Mouse (Mus musculus) liver, embryonic 15.5 days (tissue): ENCODE data around the gene Gvin1. TPM values are rescaled to one million over a fixed set of nuclear protein-coding genes. Genes with fewer than 3 reads are reported as not detected.
"Not testable (repeated sequence)": the region's sequence is repeated elsewhere in the genome, so short reads cannot be mapped to it uniquely, and the experiment has no call there.

Source experiments
- ATAC-seq: fragments of 200-750 bp; cut with Nextera tagmentation; 2 replicates; pipeline ENCODE4 v1.8.0; 2017; ENCODE audit warnings: moderate number of reproducible peaks, mild to moderate bottlenecking, moderate library complexity; ENCODE audit not compliant: insufficient read depth
- H3K27ac ChIP-seq: fragments of 300-500 bp; sonication (generic); replicated peaks from 2 replicates; pipeline ENCODE4 v1.5.1; 2015; ENCODE audit warnings: mild to moderate bottlenecking, inconsistent platforms
- H3K27me3 ChIP-seq: fragments of 300-500 bp; sonication (generic); 2 replicates; pipeline ENCODE4 v1.6.1; 2015; ENCODE audit warnings: mild to moderate bottlenecking, inconsistent platforms
- H3K36me3 ChIP-seq: fragments of 300-500 bp; sonication (generic); replicated peaks from 2 replicates; pipeline ENCODE4 v1.6.1; 2015; ENCODE audit warnings: moderate library complexity, mild to moderate bottlenecking, inconsistent platforms
- H3K4me1 ChIP-seq: fragments of 300-500 bp; sonication (generic); replicated peaks from 2 replicates; pipeline ENCODE4 v1.6.1; 2015; ENCODE audit warnings: inconsistent platforms
- H3K4me2 ChIP-seq: fragments of 300-500 bp; sonication (generic); 2 replicates; pipeline ENCODE4 v1.6.1; 2015; ENCODE audit warnings: moderate library complexity, mild to moderate bottlenecking, inconsistent platforms
- H3K4me3 ChIP-seq: fragments of 300-500 bp; sonication (generic); replicated peaks from 2 replicates; pipeline ENCODE4 v1.5.1; 2015; ENCODE audit warnings: mild to moderate bottlenecking, inconsistent platforms
- H3K9ac ChIP-seq: fragments of 300-500 bp; sonication (generic); 2 replicates; pipeline ENCODE4 v1.6.1; 2015; ENCODE audit warnings: moderate library complexity, mild to moderate bottlenecking, inconsistent platforms
- H3K9me3 ChIP-seq: fragments of 300-500 bp; sonication (generic); replicated peaks from 2 replicates; pipeline ENCODE4 v1.6.1; 2016; ENCODE audit warnings: inconsistent platforms
- WGBS: fragments of 180-500 bp; shearing (Covaris S2); methylation state at CpG from one replicate; pipeline ENCODE4 v1.1.7; 2015; ENCODE audit warnings: mixed read lengths; ENCODE audit not compliant: insufficient replicate concordance; 5-methylcytosine and 5-hydroxymethylcytosine counted together
- polyA plus RNA-seq: library from polyadenylated mRNA; unstranded; fragments of >200 nt; fragmentation: Nextera tagmentation; extraction: Ambion mirVana; gene quantifications from 2 replicates; pipeline ENCODE4 v1.2.1, GENCODE M21; 2015

Gvin1 gene
- polyA plus RNA-seq = 0.58 and 0.67 TPM in 2 replicates

DNA sequence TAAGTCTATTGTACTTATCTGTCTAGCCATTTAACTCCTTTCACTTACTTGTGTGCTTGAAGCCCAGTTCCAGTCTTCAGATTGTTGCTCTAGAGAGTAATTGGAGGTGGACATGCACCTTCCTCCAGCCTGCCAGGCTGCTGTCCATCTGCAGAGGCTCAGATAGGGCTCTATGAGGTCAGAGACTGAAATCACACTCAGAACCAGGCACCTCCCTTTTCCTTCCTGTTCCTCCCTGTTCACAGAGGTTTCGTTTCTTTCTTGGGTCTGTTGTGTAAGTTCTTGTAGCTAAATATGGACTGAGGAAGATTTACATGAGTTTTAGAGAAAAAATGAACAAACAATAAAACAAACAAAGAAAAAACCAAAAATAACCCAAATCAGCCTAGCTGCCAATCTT, at the start of gene Gvin1:
Gene Gvin1 (minus strand): TSS at position 150 of the 400 bp plus-strand sequence.
- 25% methylated on average over 1 of the region's 1 CpGs for WGBS
- ATAC-seq = peak; percentile 57; the same call in 1 of the 2 replicates
- H3K36me3 ChIP-seq, H3K27ac ChIP-seq, H3K9me3 ChIP-seq, H3K4me1 ChIP-seq, H3K27me3 ChIP-seq, H3K4me3 ChIP-seq, H3K9ac ChIP-seq, H3K4me2 ChIP-seq: not testable (repeated sequence)

- 46% methylated on average over 2 of the region's 2 CpGs for WGBS
- ATAC-seq = no peak
Measured at GRCm38 (mm10) chr7:106251844-106252517, 36.9 kb upstream of the Gvin1 start.

GRCm38 (mm10) chr7:106248922-106249321, 33.8 kb upstream of the Gvin1 start:
- no peak for ATAC-seq
- H3K27ac ChIP-seq = no peak overlapping the region
- WGBS = 59% methylated on average over 2 of the region's 2 CpGs
- H3K36me3 ChIP-seq = no peaks in the 10 kb centered on the region
- H3K9me3 ChIP-seq = no peaks in the 10 kb centered on the region
- no peak overlapping the region for H3K9ac ChIP-seq
- H3K27me3 ChIP-seq = no peaks in the 10 kb centered on the region
- H3K4me1 ChIP-seq = no peaks in the 10 kb centered on the region
- no peak overlapping the region for H3K4me3 ChIP-seq
- no peak overlapping the region for H3K4me2 ChIP-seq

More at GRCm38 (mm10) chr7:106251844-106252517, 36.9 kb upstream of the Gvin1 start:
- Histone ChIP-seq H3K27me3 (no peaks in the 10 kb centered on the region), H3K36me3 (no peaks in the 10 kb centered on the region), H3K4me2 (no peak overlapping the region), H3K9ac (no peak overlapping the region), H3K27ac (no peak overlapping the region), H3K9me3 (no peaks in the 10 kb centered on the region), H3K4me3 (no peak overlapping the region), H3K4me1 (no peaks in the 10 kb centered on the region)

DNA sequence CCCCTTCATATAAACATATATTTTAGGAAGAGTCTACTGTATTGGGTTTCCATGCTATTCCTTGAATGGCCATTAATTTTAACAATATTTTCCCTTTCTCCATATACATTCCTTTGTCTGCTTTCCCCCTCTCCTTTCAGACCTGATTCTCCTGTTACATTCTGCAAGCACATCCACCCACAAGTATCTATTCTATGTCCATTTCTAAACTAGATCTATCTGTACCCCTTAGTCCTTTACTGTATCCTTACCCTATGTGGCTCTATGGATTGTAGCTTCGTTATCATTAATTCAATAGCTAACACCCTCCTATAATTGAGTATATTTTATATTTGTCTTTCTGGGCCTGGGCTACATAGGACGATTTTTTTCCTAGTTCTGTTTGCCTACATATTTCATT, 33.1 kb upstream of the Gvin1 start:
- Histone ChIP-seq H3K4me2 (no peak overlapping the region), H3K9me3 (no peaks in the 10 kb centered on the region), H3K4me1 (no peaks in the 10 kb centered on the region), H3K9ac (no peak overlapping the region), H3K4me3 (no peak overlapping the region), H3K27me3 (no peaks in the 10 kb centered on the region), H3K27ac (no peak overlapping the region), H3K36me3 (no peaks in the 10 kb centered on the region)
- no peak for ATAC-seq
- WGBS = 48% methylated on average over 2 of the region's 2 CpGs

GRCm38 (mm10) chr7:106245601-106246000, 30.5 kb upstream of the Gvin1 start:
- Histone ChIP-seq H3K9ac (no peak overlapping the region), H3K27me3 (no peaks in the 10 kb centered on the region), H3K27ac (no peak overlapping the region), H3K4me1 (no peaks in the 10 kb centered on the region), H3K4me3 (no peak overlapping the region), H3K36me3 (no peaks in the 10 kb centered on the region), H3K4me2 (no peak overlapping the region), H3K9me3 (no peaks in the 10 kb centered on the region)
- ATAC-seq = no peak
- 61% methylated on average over 6 of the region's 6 CpGs for WGBS

GRCm38 (mm10) chr7:106240484-106241275, 25.6 kb upstream of the Gvin1 start:
- not testable (repeated sequence) for H3K4me3 ChIP-seq, H3K27ac ChIP-seq, H3K27me3 ChIP-seq, H3K4me2 ChIP-seq, ATAC-seq, H3K4me1 ChIP-seq, H3K36me3 ChIP-seq, H3K9ac ChIP-seq, H3K9me3 ChIP-seq
- WGBS = 70% methylated on average over 12 of the region's 12 CpGs

DNA sequence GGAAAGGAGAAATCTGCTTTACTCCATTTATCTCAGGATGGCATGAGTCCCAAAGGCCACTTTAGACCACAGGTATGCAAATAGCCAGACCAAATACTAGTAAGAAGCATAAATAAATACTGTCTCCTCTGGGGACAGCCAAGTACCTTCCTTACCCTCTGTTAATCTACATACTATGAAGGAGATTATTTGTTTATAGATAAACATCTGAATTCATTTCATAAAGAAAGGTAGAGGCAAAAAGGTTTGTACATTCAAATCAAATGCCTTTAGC, 22.0 kb upstream of the Gvin1 start:
- Histone ChIP-seq H3K4me2 (no peak overlapping the region), H3K36me3 (no peaks in the 10 kb centered on the region), H3K27me3 (no peaks in the 10 kb centered on the region), H3K4me1 (no peaks in the 10 kb centered on the region), H3K9me3 (no peaks in the 10 kb centered on the region), H3K27ac (no peak overlapping the region), H3K9ac (no peak overlapping the region), H3K4me3 (no peak overlapping the region)
- ATAC-seq = no peak

- Histone ChIP-seq H3K9me3 (no peaks in the 10 kb centered on the region), H3K36me3 (no peaks in the 10 kb centered on the region), H3K27me3 (no peaks in the 10 kb centered on the region), H3K4me1 (no peaks in the 10 kb centered on the region), H3K27ac (no peak overlapping the region), H3K4me3 (no peak overlapping the region), H3K9ac (no peak overlapping the region), H3K4me2 (no peak overlapping the region)
- ATAC-seq = peak; percentile 18; the same call in 1 of the 2 replicates
- WGBS = 36% methylated on average over 2 of the region's 2 CpGs
Measured at GRCm38 (mm10) chr7:106236327-106237191, 21.4 kb upstream of the Gvin1 start.

- no peak for ATAC-seq
- Histone ChIP-seq H3K9me3 (no peaks in the 10 kb centered on the region), H3K4me1 (no peaks in the 10 kb centered on the region), H3K4me3 (no peak overlapping the region), H3K27me3 (no peaks in the 10 kb centered on the region), H3K4me2 (no peak overlapping the region), H3K36me3 (no peaks in the 10 kb centered on the region), H3K27ac (no peak overlapping the region), H3K9ac (no peak overlapping the region)
- WGBS = 43% methylated on average over 2 of the region's 2 CpGs
Measured at GRCm38 (mm10) chr7:106235596-106235995, 20.5 kb upstream of the Gvin1 start.

DNA sequence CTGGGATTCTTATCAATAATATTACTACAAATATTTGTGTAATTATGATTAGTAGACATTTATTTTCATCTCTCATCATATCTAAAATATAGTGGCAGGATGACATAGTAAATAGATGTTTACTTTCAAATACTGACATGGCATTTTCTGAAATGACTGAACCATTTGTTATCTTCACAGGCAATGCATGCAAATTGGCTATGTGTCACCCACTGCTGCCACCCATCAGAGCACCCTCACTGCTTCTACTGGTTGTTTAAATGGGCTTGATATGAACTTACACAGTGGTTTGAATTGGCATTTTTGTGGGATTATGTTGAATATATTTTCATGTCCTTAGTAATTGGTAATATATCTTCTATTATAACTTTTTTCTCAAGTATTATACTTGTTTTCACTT, 784 bp upstream of the Gvin1 start:
- H3K36me3 ChIP-seq, ATAC-seq, H3K4me1 ChIP-seq, H3K4me3 ChIP-seq, H3K9me3 ChIP-seq, H3K27ac ChIP-seq, H3K4me2 ChIP-seq, H3K9ac ChIP-seq, H3K27me3 ChIP-seq: not testable (repeated sequence)

GRCm38 (mm10) chr7:106213770-106214169, 1.4 kb downstream of the Gvin1 start:
- H3K4me2 ChIP-seq, H3K27ac ChIP-seq, H3K36me3 ChIP-seq, H3K4me1 ChIP-seq, H3K9ac ChIP-seq, H3K27me3 ChIP-seq, H3K9me3 ChIP-seq, H3K4me3 ChIP-seq: not testable (repeated sequence)
- WGBS = no CpG with 5 or more reads among the region's 4 CpGs
- peak; percentile 56 for ATAC-seq
